Mouse (Mus musculus) retina, adult 2 months (tissue): ENCODE measurements around the gene Nova2.

ENCODE experiments used
- DNase-seq: peaks from one replicate; pipeline ENCODE4 v3.0.0-alpha.2; 2012; ENCODE audit warnings: low read depth, low spot score

The Nova2 gene

GRCm38 (mm10) chr7:19007026-19007977, 81.6 kb downstream of the Nova2 start:
- no peak for DNase-seq

GRCm38 (mm10) chr7:19010581-19010980, 84.9 kb downstream of the Nova2 start:
- no peak for DNase-seq

DNA sequence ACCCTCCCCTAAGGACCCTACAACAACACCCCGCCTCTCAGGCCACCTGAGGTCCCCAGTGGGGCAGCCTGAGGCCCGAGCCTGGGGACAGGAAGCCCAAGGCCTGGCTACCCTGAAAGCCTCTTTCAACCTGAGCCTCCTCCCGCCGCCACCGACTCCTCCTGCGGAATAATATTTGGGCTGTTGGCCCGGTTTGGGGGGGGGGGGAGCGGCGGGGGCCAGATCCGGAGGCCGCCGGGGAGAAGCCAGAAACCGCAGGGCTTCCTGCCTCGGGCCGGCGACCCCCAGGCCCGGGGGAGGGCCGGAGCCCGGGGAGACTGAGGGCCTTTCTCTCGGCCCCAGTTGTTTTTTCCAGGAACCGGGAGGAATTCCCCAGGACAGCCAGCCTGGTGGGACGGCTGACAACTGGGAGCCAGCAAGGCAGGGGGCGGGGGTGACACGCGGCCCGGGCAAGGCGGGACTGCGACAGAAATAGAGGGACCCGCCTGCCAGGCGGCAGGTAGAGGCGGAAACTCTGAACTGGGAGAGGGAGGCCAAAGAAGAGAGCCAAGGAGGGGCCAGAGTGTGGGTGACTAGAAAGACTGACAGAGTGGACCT, 86.4 kb downstream of the Nova2 start:
- DNase-seq, result no peak

DNA sequence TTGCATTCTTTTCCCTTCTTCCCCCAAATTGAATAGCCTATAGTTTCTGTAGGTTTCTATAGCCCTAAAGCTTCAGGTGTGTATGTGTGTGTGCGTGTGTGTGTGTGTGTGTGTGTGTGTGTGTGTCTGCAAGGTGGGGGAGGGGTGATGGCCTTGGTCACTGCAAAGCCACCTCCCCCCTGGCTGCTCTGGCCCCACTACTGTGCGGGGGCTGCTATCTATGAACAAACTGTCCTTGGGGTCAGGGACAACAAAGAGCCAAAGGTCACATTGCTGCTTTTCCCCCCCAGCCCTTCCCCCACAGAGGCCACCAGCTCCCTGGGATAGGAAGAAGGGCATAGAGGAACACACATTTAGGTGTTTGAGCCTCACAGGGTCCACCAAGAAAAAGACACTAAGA, 87.2 kb downstream of the Nova2 start:
- DNase-seq, result no peak

DNA sequence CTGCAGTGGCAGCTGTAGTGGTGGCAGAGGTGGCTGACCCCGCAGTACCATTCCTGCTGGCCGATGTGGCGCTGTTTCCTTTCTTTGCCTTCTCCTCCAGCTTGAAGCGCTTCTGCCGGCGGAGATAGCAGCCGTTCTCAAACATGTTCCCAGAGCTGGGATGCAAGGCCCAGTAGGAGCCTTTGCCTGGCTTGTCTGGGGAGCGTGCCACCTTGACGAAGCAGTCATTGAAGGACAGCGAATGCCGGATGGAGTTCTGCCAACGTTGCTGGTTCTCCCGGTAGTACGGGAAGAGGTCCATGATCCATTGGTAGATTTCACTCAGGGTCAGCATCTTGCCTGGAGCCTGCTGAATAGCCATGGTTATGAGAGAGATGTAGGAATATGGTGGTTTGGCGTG, 88.8 kb downstream of the Nova2 start:
- no peak for DNase-seq
